In the genomic region with DNA sequence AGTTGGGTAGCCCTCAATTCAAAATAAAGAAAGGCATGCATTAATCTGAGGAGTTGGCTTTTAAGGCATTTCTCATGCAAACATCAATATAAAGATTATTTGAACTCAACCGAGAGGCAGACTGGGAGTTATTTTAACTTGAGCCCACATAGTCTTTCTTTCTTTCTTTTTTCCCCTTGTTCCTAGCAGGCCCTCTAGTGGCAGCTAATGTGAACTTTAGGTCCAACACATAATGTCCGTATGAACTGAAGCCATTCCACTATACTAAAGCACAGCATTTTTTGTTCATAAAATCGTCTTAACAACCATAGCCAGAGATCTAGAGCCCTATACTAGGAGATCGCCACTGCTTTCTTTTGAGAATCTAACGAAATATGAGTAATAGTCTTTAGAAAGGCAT, we compare ENCODE assay signal across 10 mouse cellular contexts. TPM values are rescaled to one million over a fixed set of nuclear protein-coding genes. Genes with fewer than 3 reads are reported as not detected.
A peak's percentile ranks its signal among the peaks of the same experiment; 100 is the strongest.
DNase-seq lines count a peak whose midpoint lies in the region; TF ChIP-seq lines count a peak whose summit lies in the region.
"Had no signal": no experiment of that assay in that cellular context is flagged by ENCODE, and none has a peak within 500 bp of the region (broad histone marks: within the 10 kb centered on the region; RNA-seq: fewer than 3 reads in every experiment).

No protein-coding gene starts in this region.

- 17% methylated on average over 5 of the region's 5 CpGs for WGBS in large intestine, adult 2 months

- no peak overlapping the region for H3K27ac ChIP-seq in cortical plate, adult 2 months (ENCODE audit: insufficient read depth, low read length)
- H3K27ac ChIP-seq: neural tube, embryonic 12.5 days had no signal

- H3K4me3 ChIP-seq in cortical plate, adult 2 months (ENCODE audit: insufficient read depth, low read length): no peak overlapping the region
- H3K4me3 ChIP-seq: neural tube, embryonic 12.5 days had no signal

- peak; percentile 17 for DNase-seq in gastrocnemius, adult 18-20 months (ENCODE audit: low spot score)
- no peak for DNase-seq in gastrocnemius, adult 8-10 months (ENCODE audit: low spot score in 2 of 2)
- DNase-seq in ovary, postnatal 14 days (ENCODE audit: low spot score): peak; percentile 23
- no peak for DNase-seq in ovary, postnatal 36 days (ENCODE audit: low spot score)
- peak; percentile 10 for DNase-seq in large intestine, adult 2 months (ENCODE audit: low read depth, low spot score)
- peak; percentile 40 to 76 for DNase-seq in right cerebral cortex, adult 2 months (ENCODE audit: low spot score in 2 of 2)
- no peak for DNase-seq in spleen, adult 12 weeks (ENCODE audit: low spot score)

- no peaks in the 10 kb centered on the region for H3K4me1 ChIP-seq in cortical plate, adult 2 months (ENCODE audit: control insufficient read depth, insufficient read depth, low read length)
- H3K4me1 ChIP-seq: neural tube, embryonic 12.5 days had no signal

- no peak for TF ChIP-seq POLR2A in cortical plate, adult 2 months (IDR thresholded peaks at IDR 0.05; ENCODE audit: extremely low read depth, insufficient read depth, low read length)

- TF ChIP-seq CTCF in cortical plate, adult 2 months (IDR thresholded peaks at IDR 0.05; ENCODE audit: extremely low read depth, insufficient read depth, low read length): peak; percentile 42; the same call in 1 of the 2 replicates

RNA-seq across cellular contexts. Expression of gene Etnppl, which starts 42.6 kb away (rescaled TPM):
- total RNA-seq in gastrocnemius, adult 18-20 months (2021): not detected
- under 1 TPM in 1 of 4 experiments, not detected in 3; 0.19 TPM for total RNA-seq in gastrocnemius, adult 8-10 months (2022)
- polyA plus RNA-seq in cortical plate, adult 2 months (2012; rRNA removed): 19.7 and 22.5 TPM in 2 replicates
- 0.29 and 0.62 TPM in 2 replicates for polyA plus RNA-seq in large intestine, adult 2 months (2012; rRNA removed)
- polyA plus RNA-seq: heart, embryonic 16.5 days had no signal

Comparison
In these comparisons a context has a peak if more than half of its experiments do, and no peak if none do; other contexts are left out.
1. DNase-seq: peak in gastrocnemius, adult 18-20 months (single experiment), ovary, postnatal 14 days (single experiment), large intestine, adult 2 months (single experiment) and right cerebral cortex, adult 2 months (2 of 2); none in gastrocnemius, adult 8-10 months (0 of 2), ovary, postnatal 36 days (single experiment) and spleen, adult 12 weeks (single experiment).